Mouse (Mus musculus): ENCODE data around the gene Ccdc78.
"Not testable (repeated sequence)": the region's sequence is repeated elsewhere in the genome, so short reads cannot be mapped to it uniquely, and the experiment has no call there.

Gene Ccdc78

DNA sequence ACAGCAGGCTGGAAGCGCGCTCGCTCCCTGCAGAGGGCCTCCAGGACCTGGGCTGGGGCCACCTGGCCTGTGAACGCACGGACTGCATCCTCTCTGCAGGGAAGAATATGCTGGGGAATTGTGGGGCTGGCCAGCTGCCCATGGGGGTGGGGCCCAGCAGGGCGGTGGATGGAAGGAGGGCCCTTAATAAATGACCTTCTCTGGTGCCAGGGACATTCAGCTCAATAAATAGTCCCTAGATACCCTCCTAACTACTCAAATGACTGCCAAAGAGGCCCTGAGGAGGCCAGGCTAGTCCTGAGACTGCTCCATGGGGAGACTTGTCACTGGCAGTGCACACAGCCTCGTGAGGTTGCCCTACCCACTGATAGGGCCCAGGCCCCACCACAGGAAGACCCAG, 3.3 kb upstream of the Ccdc78 start:
- DNase-seq (ENCODE audit: low spot score in 2 of 2): no peak

DNA sequence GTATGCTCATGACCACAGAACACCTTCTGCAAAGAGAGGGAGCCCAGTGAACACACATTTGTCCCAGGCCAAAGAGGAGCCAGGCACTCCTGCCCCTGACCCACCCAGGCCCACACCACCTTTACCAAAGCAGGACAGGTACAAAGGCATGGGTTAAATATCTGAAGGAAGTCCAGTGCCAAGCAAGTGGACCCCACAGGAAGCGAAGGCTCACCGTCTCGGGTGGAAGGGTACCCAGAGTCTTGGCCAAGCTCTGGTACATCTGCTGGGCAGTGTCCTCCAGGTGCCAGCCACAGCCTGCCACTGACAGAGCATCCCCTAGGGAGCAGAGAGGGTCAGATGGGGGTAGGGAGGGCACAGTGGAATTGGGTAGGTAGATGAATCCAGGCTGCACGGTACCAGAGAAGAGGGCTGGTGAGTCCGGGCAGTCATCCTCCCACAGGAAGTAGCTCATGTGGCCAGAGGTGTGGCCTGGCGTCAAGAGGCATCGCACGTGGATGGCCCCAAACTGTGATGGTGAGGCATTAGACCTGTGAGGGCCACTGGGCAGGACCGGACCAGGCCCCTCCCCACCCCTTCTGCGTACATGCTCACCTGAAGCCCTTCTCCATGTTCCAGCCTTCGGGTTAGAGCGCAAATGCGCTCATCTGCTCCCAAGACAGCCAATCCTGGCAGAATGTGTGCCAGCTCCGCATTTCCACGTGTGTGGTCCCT, 2.4 kb upstream of the Ccdc78 start:
- DNase-seq (ENCODE audit: low spot score in 2 of 2): no peak

DNA sequence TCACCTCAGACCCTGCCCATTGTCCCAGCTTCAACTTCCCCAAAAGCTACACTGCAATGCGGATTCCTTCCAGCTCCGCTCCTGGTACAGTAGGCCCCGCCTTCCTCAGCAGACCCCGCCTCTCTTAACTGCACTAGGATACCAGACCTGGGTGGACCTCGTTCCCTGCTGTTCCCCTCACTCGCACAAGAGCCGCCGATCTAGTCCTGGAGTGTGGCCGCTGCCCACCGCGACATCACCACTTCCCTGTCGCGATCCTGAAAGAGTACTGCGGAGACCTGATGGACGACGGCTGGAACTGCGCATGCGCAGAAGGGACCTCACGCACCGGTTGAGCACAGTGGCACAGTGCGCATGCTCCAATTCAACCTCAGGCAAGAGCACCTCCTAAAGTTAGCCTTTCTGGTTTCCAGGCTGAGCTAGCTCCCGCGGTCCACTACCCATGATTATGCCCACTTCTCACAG, 1.1 kb upstream of the Ccdc78 start, which contains the start of gene Haghl:
Haghl (minus strand) TSS at position 393 of the 465 bp plus-strand sequence.
- DNase-seq (ENCODE audit: low spot score in 2 of 2): peak; percentile 86 to 91

DNA sequence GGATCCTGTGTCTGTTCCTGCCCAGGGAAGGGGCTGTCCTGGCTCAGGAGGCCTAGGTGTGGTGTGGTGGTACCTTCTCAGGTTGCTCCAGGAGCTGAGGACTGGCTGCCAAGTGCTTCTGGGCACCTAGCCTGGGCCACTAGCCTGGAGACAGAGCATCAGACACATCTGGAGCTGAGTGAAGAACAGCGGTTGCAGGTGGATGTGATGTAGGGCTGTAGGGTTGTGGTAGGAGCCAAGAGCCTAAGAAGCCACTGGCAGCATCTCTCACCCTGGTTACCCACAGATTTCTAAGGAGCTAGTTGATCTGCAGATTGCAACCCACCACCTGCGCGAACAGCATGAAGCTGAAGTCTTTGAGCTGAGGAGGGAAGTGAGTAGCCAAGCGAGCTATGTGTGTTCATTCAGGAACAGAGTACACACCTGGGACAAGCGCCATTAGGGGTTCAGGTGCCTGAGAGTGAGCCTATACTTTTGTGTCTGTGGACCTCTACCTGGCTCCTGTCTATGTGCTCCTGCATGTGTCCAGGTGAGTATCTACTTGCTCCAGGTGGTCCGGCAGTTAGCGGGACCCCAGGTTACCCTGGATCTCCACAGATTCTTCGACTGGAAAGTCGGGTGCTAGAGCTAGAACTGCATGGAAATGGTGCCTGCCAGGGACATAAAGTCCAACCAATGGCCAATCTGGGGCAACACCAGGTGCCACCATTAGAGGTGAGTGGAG, 563 bp downstream of the Ccdc78 start:
- no peak for DNase-seq (ENCODE audit: low spot score in 2 of 2)

DNA sequence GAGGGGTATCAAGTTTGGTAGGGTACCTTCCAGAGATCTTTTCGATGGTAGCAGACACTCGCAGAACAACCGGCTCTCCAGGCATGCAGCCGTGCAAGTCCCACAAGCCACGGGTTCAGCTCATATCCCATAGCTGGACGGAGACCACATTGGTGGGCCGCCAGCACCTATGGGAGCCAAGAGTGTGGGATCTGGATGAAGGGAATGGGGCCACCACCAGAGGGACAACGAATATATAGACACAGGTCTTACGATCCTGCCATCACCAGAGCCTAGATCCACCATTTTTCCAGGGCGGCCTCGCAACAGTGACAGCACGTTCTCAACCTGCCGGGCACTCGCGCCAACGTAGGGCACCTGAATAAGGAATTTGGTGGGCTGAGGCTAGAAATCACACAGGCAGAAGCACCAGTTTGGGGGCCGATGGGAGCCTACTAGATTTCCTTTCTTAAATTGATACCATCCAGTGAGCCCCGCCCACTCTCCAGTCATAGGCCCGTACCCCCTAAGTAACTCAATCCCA, 5.0 kb downstream of the Ccdc78 start:
- DNase-seq (ENCODE audit: low spot score in 2 of 2): no peak

DNA sequence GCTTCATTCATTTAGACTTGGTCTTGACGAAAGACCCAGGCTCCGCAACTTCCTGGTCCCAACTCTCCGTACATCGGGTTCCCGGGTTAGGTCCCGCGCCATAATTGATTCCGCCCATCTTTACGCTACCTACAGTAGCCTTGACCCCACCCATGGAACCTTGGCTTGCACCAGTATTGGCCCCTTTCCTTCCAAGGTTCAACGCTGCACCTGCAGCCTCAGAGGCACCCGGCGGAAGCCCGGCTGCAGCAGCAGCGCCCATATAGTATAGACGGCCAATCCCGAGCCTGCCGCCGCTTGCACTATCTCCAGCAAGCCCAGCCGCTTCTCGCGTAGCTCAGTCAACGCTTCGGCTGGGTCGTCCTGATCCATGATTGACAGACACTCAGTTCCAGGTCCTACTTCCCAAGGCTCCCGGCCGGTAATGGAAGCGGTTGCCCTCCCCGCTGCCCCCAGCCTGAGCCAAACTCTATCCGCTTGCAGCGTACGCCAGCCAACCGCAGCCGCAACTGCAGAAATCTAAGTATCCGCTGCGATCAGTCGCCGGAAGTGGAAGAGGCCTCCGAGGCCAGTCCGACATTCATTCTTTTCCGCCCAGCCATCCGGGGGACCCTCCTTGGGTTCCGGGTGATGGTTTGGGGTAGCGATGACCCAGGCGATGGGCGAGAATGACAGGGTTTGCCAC, 5.6 kb downstream of the Ccdc78 start:
- DNase-seq (ENCODE audit: low spot score in 2 of 2): peak; percentile 80 to 86

DNA sequence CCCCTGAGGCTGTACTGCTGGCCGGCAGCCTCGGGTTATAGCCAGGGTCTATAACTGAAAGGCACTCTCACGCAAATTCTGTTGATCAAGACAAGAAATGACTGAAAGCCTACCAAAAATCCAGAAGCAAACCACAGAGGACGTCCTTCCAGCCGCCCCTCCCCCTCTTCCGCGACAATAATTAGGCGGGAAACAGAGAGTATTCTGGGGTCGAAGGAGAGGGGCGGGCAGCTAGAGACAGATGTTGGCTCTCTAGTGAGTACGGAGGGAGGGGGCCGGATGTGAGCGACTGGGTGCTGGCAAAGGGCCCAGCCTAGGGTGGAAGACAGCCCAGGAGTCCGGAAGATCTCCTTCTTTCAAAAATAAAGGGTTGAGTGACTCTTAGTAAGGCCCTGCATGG, 6.2 kb downstream of the Ccdc78 start, which contains the start of gene Fam173a:
Fam173a (minus strand) TSS at position 287 of the 400 bp plus-strand sequence.
- peak; percentile 51 to 64 for DNase-seq (ENCODE audit: low spot score in 2 of 2)

DNA sequence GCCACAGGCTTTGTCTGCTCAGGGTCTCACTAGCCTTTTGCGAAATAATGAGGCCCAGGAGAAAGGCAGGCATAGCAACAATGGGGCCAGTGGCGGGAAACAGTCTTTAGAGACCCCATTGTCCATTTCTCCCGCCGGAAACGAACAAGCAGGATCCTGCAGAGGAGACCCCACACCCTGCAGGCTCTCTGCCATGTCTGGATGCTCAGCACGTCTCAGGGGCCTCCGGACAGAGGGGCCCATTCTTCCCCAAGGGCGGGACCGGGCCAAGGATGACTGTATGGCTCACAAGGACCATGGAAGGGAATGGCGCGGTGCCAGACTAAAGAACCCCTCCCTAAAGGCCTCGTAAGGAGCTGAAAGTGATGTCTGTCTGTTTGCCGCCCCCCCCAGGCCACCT, 7.8 kb downstream of the Ccdc78 start:
- no peak for DNase-seq (ENCODE audit: low spot score in 2 of 2)

DNA sequence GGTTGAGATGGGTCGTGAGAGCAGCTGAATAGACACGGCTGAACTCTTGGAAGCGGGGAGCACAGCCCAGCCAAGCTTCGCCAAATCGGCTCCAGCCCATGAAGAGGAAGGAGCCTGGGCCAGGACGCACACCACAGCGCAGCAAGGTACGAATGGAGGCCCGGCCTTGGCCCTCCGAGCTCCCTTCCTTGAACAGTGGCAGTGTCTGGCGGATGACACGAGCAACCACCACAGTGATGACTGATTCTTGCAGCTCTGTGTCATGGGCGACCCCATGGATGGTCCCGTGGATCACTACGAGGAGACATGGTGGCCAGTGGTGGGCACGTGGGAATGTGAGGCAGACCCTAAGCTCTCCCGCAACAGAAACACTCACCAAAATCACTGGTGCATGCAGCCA, 8.6 kb downstream of the Ccdc78 start:
- no peak for DNase-seq (ENCODE audit: low spot score in 2 of 2)

DNA sequence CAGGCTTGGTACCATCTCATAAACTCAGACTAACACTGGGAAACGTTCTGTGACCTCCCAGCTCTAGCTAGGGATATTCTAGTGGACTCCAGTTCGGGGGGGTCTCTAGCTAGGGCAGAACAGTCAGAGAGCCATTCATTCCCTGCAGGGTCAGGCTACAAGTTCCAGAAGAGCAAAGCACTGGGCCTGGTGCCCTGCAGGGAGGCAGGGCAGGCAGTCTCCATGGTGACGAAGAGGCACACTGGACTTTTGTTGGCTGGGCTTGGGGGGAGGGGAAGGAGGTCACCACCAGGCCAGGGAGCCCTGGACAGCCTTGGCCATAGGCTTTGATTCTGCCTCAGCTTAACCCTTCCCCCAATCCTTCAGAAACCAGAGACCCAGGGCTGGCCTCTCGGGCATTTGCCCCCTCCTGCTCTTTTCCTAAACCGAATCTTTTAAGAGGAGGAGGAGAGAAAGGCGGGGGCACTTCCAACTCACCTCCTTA, 9.3 kb downstream of the Ccdc78 start, which contains the start of gene AC134908.4:
AC134908.4 (minus strand) TSS at position 51 of the 484 bp plus-strand sequence.
- DNase-seq (ENCODE audit: low spot score in 2 of 2): no peak

DNA sequence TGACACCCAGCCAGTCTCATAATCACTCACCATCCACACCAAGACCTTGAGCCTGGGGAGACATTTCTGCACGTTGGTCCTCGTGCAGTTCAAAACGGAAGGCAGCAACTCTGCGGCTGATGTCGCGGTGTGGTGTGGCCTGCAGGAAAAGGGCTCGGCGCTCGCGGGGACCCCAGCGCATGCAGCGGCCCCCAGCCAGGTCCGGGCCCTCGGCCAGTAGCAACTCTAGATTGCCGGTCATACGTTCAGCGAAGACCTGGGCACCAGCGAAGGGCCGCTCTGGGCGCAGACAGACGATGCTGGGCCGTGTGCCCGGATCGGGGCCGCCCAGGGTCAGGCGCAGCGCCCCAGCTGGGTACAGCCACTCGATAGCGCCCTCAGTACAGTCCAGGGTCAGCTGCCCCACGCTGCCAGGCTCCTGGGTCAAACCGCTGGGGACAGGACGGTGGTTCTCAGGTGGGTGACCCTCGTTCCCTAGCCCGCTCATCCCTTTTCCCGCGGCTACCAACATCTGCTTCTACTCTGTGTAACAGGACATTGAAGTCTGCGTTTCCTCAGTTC, 9.9 kb downstream of the Ccdc78 start:
- no peak for DNase-seq (ENCODE audit: low spot score in 2 of 2)

DNA sequence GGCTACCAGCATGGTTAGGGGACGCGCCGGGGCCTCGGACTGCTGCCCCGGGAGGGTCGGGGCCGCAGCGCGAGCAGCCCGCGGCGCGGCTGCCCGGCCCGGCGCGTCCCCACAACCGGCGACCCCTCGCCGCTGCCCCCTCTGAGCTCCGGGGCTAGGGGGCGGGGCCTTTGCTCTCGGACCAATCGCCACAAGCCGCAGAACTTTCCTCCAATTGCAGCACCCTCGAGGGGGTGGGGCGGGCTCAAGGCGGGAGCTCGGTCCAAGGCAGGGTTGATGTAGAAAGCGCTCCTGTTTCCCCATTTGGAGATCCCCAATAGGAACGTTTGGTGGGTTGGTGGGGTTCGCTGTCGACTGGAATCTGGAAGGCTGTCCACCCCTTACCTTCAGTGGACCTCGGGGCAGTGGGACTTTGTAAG, 10.6 kb downstream of the Ccdc78 start, which contains the start of gene Metrn:
Metrn (minus strand) TSS at position 186 of the 419 bp plus-strand sequence.
- peak; percentile 75 to 83 for DNase-seq (ENCODE audit: low spot score in 2 of 2)

DNA sequence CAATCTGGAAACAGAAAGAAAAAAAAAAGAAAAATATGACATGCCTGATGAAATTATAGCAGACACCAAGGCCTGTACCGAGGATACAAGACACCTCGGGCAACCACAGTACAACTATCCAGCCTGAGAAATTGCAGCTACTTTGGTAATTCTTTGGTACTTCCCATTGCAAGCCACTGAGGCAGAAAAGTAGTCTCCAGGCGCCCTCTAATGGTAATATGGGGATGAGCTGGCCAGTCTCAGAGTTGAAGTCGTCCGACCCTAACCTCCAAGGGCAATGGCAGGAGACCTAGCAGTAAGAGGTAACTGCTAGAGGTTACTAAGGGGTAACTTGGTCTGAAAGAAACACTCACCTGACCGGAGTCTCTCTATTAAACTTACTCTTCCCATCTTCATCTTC, 14.6 kb downstream of the Ccdc78 start:
- peak; percentile 40 to 60 for DNase-seq (ENCODE audit: low spot score in 2 of 2)

DNA sequence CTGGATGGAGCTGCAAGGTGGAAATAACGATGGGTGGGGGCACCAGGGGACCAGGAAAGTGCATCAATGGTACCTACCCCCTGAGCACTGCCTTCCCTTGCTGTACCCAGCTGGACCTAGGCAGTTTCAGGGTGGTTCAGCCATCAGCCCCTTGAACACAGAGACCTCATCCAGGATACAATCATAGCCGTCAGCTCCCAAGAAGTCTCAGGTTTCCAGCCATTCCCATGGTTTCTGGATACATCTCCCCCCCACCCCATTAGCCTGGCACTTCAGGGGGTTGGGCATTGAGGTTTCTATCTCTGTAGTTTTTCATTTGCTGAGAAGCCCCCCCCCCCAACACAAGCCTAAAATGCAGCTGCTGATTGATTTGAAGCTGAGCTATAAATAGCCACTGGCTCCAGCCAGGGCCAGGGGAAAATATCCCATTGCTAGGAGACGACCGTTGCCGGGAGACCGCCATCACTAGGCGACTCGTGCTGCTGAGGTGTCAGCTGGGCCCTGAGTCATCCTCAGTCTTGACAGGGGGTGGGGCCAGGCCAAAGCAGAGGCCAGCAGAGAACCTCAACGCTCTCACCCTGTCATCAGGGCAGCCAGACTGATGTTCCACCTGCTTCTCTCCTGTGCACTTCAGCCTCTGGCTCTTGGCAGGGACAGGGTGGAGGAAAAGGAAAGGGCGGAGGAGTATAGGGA, 16.6 kb downstream of the Ccdc78 start:
- no peak for DNase-seq (ENCODE audit: low spot score in 2 of 2)

DNA sequence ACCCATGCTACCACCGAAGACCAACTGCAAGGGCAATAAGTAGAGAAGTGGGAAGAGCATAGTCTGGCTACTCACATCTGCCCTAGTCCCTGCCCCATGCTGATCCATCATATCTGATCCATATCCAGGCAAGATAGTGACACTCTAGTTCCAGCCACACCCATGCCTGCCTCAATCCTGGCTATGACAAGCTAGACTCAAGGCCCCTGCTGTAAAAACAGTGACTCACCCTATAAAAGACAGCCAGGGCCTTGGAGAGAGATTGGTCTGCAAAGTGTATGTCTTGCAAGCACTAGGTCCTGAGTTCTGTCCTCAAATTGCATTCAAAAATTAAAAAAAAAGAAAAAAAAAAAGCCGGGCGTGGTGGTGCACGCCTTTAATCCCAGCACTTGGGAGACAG, 20.1 kb downstream of the Ccdc78 start:
- DNase-seq (ENCODE audit: low spot score in 2 of 2): no peak

DNA sequence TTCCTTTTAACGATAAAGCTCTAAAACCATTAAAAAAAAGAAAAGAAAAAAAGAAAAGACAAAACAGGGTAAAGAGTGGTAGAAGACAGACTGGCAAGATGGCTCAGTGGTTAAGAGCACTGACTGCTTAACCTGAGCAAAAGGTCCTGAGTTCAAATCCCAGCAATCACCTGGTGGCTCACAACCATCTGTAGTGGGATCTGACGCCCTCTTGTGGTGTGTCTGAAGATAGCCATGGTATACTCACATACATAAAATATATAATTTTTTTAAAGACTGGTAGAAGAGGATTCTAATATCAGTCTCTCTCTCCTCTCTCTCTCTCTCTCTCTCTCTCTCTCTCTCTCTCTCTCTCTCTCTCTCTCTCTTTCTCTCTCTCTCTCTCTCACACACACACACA, 21.1 kb downstream of the Ccdc78 start:
- DNase-seq (ENCODE audit: low spot score in 2 of 2): not testable (repeated sequence)

DNA sequence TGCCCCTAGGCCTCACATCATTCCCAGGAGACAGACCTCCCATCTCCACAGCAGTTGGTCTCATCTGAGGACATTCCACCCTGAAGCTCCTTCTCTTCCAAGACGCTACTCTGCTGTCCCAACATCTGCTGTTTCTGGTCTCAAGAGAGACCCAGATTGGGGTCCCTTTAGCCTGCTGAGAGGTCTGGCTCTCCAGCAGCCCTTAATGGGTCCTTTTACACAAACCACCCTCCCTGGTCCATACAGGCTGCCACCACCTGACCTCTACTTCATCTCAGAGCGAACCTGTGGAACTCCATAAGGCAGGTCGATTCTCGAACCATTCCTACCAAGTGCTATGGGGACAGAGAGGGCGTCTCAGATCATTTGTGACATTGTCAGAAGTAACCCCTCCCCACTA, 21.6 kb downstream of the Ccdc78 start:
- DNase-seq (ENCODE audit: low spot score in 2 of 2): no peak

DNA sequence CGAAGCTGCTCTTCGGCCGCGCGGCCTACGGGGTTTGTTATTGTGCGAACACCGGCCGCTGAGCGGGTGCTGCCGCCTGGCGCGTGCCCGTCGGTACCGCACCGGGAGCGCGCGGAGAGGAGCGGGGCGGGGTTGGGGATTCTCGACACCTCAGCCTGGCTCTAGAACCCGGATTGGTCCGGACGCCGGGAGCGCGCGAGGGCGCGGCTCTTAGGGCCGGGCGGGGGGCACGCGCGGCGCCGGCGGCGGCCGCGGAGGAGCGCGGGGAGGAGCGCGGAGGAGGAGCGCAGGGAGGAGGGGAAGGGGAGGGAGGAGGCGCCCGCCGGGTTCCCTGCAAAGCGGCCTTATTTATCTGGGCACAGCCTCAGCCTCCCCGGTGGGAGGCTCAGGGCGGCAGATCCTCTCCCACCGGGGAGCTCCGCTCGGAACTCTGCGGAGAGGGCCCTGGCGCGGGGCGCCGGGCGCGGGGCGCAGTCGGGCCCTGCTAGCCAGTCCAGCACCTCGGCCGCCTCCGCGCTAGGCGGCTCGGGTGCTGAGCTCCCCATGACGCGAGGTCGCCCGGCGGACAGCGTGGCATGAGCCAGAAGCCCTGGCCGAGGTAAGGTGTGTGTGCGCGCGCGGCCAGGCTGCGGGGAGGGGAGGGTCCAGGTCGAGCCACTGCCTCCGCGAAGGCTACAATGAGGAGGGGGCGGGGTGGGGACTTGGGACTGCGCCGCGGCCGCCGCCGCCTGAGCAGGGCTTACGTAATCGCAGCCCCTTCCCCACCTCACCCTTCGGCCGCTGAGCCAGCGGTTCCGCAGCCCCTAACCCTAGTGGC, 22.6 kb downstream of the Ccdc78 start, which contains the start of gene Fbxl16:
Fbxl16 (plus strand) TSS at position 297 of the 817 bp plus-strand sequence.
- DNase-seq (ENCODE audit: low spot score in 2 of 2): no peak

DNA sequence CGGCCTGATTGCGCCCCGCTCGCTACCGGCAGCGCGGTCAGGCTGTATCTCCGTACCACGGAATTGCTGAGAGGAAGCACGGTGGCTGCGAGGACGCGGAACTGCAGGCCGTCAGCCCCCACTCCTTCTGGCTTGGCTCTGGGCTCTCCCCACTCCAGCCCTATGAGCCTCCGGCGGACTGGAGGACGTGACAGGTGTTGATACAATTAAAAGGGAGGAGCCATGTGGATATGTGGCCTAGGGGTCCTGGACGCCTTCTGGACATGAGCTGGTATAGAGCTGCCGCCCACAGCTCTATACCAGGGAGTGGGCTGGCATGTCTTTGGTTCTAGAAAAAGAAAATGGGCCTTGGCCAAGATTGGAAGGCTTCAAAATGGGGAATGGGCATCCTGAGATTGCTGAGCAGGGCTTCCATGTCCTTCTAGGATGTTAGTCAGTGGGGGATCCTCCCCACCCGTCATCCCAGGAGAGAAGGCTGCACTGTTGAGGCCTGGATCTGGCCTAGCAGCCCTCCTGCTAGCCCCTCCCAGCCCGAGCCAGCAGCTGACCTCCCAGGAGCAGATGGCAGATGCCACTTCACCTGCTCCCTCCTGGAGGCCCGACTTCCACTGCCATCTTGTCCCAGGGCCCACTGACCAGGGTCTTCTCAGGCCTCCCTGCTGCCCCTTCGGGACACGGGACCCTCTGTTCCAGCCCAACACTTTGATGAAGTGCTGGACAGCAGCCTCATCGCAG, 23.4 kb downstream of the Ccdc78 start:
- DNase-seq (ENCODE audit: low spot score in 2 of 2): no peak

All from spleen, postnatal 14 days (tissue).